Mouse (Mus musculus): ENCODE results near the gene Noc2l. TPM values are rescaled to one million over a fixed set of nuclear protein-coding genes. Genes with fewer than 3 reads are reported as not detected.

The Noc2l gene
- total RNA-seq (2021), result 45.4 and 52.4 TPM in 2 replicates
- long read RNA-seq, transcript Noc2l-201 (19 exons, 2,785 nt), result major isoform, 68 of 120 reads
- long read RNA-seq, partial matches to known transcripts, result 26 of 120 reads
- long read RNA-seq, other reads (novel, unspliced or antisense), result 26 of 120 reads

GRCm38 (mm10) chr4:156235808-156236533 is at the start of gene Noc2l:
TSS of gene Noc2l (plus strand) at chr4:156236010.
- DNase-seq, result peak; percentile 93

- DNase-seq, result no peak
Measured at GRCm38 (mm10) chr4:156188162-156188810, 47.5 kb upstream of the Noc2l start.

- DNase-seq, result no peak
Measured at GRCm38 (mm10) chr4:156188811-156189323, 46.9 kb upstream of the Noc2l start.

- peak; percentile 28 for DNase-seq
Measured at GRCm38 (mm10) chr4:156192421-156193199, 43.2 kb upstream of the Noc2l start.

GRCm38 (mm10) chr4:156193200-156193590 is 42.6 kb upstream of the Noc2l start:
- DNase-seq, result no peak

GRCm38 (mm10) chr4:156193906-156194305 is 41.9 kb upstream of the Noc2l start:
- no peak for DNase-seq

- DNase-seq, result no peak
Measured at GRCm38 (mm10) chr4:156194346-156194745, 41.5 kb upstream of the Noc2l start.

GRCm38 (mm10) chr4:156195927-156196870 is 39.6 kb upstream of the Noc2l start:
- DNase-seq, result peak; percentile 49

GRCm38 (mm10) chr4:156197131-156197828 is 38.5 kb upstream of the Noc2l start, which contains the start of gene Agrn:
TSS of gene Agrn (minus strand) at chr4:156197488.
- peak; percentile 82 for DNase-seq

GRCm38 (mm10) chr4:156197829-156198205 is 38.0 kb upstream of the Noc2l start:
- peak; percentile 91 for DNase-seq

- DNase-seq, result no peak
Measured at GRCm38 (mm10) chr4:156200623-156201475, 35.0 kb upstream of the Noc2l start, which contains the start of gene Isg15. TSS of gene Isg15 (minus strand) at chr4:156200818.

GRCm38 (mm10) chr4:156202462-156202893 is 33.3 kb upstream of the Noc2l start:
- no peak for DNase-seq

GRCm38 (mm10) chr4:156203001-156203412 is 32.8 kb upstream of the Noc2l start, which contains the start of gene AW011738:
TSS of gene AW011738 (plus strand) at chr4:156203304.
- DNase-seq, result peak; percentile 75

GRCm38 (mm10) chr4:156203413-156204131 is 32.2 kb upstream of the Noc2l start:
- peak; percentile 26 for DNase-seq

- DNase-seq, result no peak
Measured at GRCm38 (mm10) chr4:156208872-156209271, 26.9 kb upstream of the Noc2l start.

- DNase-seq, result no peak
Measured at GRCm38 (mm10) chr4:156209963-156210635, 25.7 kb upstream of the Noc2l start.

- DNase-seq, result no peak
Measured at GRCm38 (mm10) chr4:156213134-156213533, 22.7 kb upstream of the Noc2l start.

GRCm38 (mm10) chr4:156215649-156216048 is 20.2 kb upstream of the Noc2l start, which contains the start of gene Perm1:
TSS of gene Perm1 (plus strand) at chr4:156215868.
- peak; percentile 84 for DNase-seq
